29 mouse cellular contexts compared by ENCODE assay signal in the genomic region with DNA sequence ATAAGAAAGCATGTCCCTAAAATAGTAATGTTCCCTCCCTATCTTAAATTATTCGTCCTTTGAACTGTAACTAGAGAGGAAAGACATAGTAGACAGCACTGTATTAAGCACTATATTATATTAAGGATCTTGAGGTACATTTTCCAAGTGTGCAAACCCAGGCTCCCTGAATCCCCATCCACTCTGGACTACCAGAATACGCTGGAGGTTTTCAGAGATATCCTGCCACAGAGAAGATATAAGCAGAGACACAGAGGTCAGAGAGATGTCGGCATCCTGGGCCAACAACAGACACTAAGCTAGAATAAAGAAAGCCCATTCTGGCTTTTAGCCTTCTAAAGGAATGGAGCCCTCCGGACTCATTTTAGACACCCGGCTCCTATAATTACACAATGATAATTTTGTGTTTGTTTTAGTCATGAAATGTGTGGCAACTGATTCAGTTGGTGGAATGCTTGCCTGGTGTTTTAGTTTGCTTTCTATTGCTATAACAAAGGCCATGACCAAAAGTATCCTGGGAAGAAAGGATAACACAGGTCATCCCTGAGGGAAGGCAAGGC. TPM values are rescaled to one million over a fixed set of nuclear protein-coding genes. Genes with fewer than 3 reads are reported as not detected.
"Had no signal": no experiment of that assay in that cellular context is flagged by ENCODE, and none has a peak within 500 bp of the region (broad histone marks: within the 10 kb centered on the region; RNA-seq: fewer than 3 reads in every experiment).

No protein-coding gene starts in this region.

- H3K4me3 ChIP-seq: liver, embryonic 13.5 days; liver, embryonic 15.5 days; lung, embryonic 15.5 days; midbrain, embryonic 12.5 days; neural tube, embryonic 12.5 days had no signal

- ATAC-seq: liver, postnatal 0 days; lung, postnatal 0 days; midbrain, embryonic 16.5 days had no signal

- DNase-seq: liver, embryonic 13.5 days; liver, postnatal 0 days; lung, adult 2 months; lung, postnatal 14 days; lung, postnatal 36 days; retina, postnatal 1 day; right cerebral cortex, adult 18-20 months; right cerebral cortex, postnatal 25 days; right cerebral cortex, postnatal 4 days; spleen, adult 18-20 months; thymus, adult 18-20 months; thymus, postnatal 14 days; thymus, postnatal 4 days had no signal

- H3K9me3 ChIP-seq: liver, embryonic 13.5 days; liver, embryonic 15.5 days; lung, embryonic 15.5 days; midbrain, embryonic 12.5 days; neural tube, embryonic 12.5 days had no signal

- H3K9ac ChIP-seq: liver, embryonic 13.5 days; liver, embryonic 15.5 days; liver, postnatal 0 days; lung, embryonic 15.5 days; midbrain, embryonic 12.5 days; neural tube, embryonic 12.5 days had no signal

- H3K27ac ChIP-seq: liver, embryonic 13.5 days; liver, embryonic 15.5 days; lung, embryonic 15.5 days; macrophage; midbrain, embryonic 12.5 days; neural tube, embryonic 12.5 days had no signal

- H3K4me2 ChIP-seq: liver, embryonic 11.5 days; liver, embryonic 13.5 days; liver, embryonic 15.5 days; lung, embryonic 15.5 days; midbrain, embryonic 12.5 days; neural tube, embryonic 12.5 days had no signal

- H3K36me3 ChIP-seq: liver, embryonic 13.5 days; liver, embryonic 15.5 days; lung, embryonic 15.5 days; midbrain, embryonic 12.5 days; neural tube, embryonic 12.5 days had no signal

- H3K4me1 ChIP-seq: liver, embryonic 13.5 days; liver, embryonic 15.5 days; neural tube, embryonic 12.5 days had no signal

RNA-seq across cellular contexts. Expression of gene Cdkn2a, which starts 17.0 kb away (rescaled TPM):
- total RNA-seq: megakaryocyte progenitor cell, adult 5-6 weeks; monocyte, adult 5-6 weeks; neutrophil, adult 5-6 weeks had no signal
- polyA plus RNA-seq: liver, embryonic 11.5 days; liver, embryonic 13.5 days; liver, embryonic 15.5 days; liver, postnatal 0 days; lung, embryonic 15.5 days; lung, postnatal 0 days; midbrain, embryonic 12.5 days; midbrain, embryonic 14.5 days; midbrain, embryonic 16.5 days; neural tube, embryonic 12.5 days; neural tube, embryonic 14.5 days; stomach, embryonic 14.5 days; stomach, embryonic 16.5 days; thymus, postnatal 0 days had no signal

RNA-seq across cellular contexts. Expression of gene Cdkn2b, which starts 33.4 kb away (rescaled TPM):
- total RNA-seq: megakaryocyte progenitor cell, adult 5-6 weeks; monocyte, adult 5-6 weeks; neutrophil, adult 5-6 weeks had no signal
- polyA plus RNA-seq: liver, embryonic 15.5 days; liver, postnatal 0 days had no signal
